Mouse (Mus musculus): ENCODE measurements around the gene Cul7.
A peak's percentile ranks its signal among the peaks of the same experiment; 100 is the strongest.

Gene Cul7

GRCm38 (mm10) chr17:46673850-46674529, 23.9 kb downstream of the Cul7 start, which contains the start of gene Rrp36:
Gene Rrp36 (minus strand): TSS chr17:46674352.
- DNase-seq = peak; percentile 88 to 92

- no peak for DNase-seq
Observed at GRCm38 (mm10) chr17:46674530-46675283, 24.6 kb downstream of the Cul7 start.

- peak in 1 of 2 experiments; percentile 37 for DNase-seq
Observed at GRCm38 (mm10) chr17:46678416-46678815, 28.3 kb downstream of the Cul7 start, which contains the start of gene Mea1. Gene Mea1 (plus strand): TSS chr17:46678793.

- no peak for DNase-seq
Observed at GRCm38 (mm10) chr17:46678911-46679310, 28.8 kb downstream of the Cul7 start.

GRCm38 (mm10) chr17:46679843-46680759, 30.0 kb downstream of the Cul7 start:
- peak in 1 of 2 experiments; percentile 72 for DNase-seq

- peak; percentile 96 to 99 for DNase-seq
Observed at GRCm38 (mm10) chr17:46680760-46681373, 30.7 kb downstream of the Cul7 start, which contains the start of gene Klhdc3. Gene Klhdc3 (minus strand): TSS chr17:46680914.

GRCm38 (mm10) chr17:46681466-46682118, 31.5 kb downstream of the Cul7 start:
- DNase-seq = peak in 1 of 2 experiments; percentile 27

- peak in 1 of 2 experiments; percentile 24 for DNase-seq
Observed at GRCm38 (mm10) chr17:46682654-46683389, 32.7 kb downstream of the Cul7 start.

- no peak for DNase-seq
Observed at GRCm38 (mm10) chr17:46685913-46686312, 35.8 kb downstream of the Cul7 start.

- DNase-seq = no peak
Observed at GRCm38 (mm10) chr17:46690665-46691064, 40.5 kb downstream of the Cul7 start.

- DNase-seq = no peak
Observed at GRCm38 (mm10) chr17:46691390-46691789, 41.3 kb downstream of the Cul7 start.

- DNase-seq = no peak
Observed at GRCm38 (mm10) chr17:46694517-46695063, 44.5 kb downstream of the Cul7 start.

- no peak for DNase-seq
Observed at GRCm38 (mm10) chr17:46698515-46698914, 48.4 kb downstream of the Cul7 start.

- no peak for DNase-seq
Observed at GRCm38 (mm10) chr17:46699245-46699644, 49.1 kb downstream of the Cul7 start.

GRCm38 (mm10) chr17:46699912-46700311, 49.8 kb downstream of the Cul7 start:
- peak; percentile 62 to 77 for DNase-seq

- DNase-seq = no peak
Observed at GRCm38 (mm10) chr17:46701489-46701888, 51.4 kb downstream of the Cul7 start.

- DNase-seq = peak in 1 of 2 experiments; percentile 44
Observed at GRCm38 (mm10) chr17:46702100-46702499, 52.0 kb downstream of the Cul7 start.

- DNase-seq = no peak
Observed at GRCm38 (mm10) chr17:46702506-46702905, 52.4 kb downstream of the Cul7 start.

- peak in 1 of 2 experiments; percentile 44 for DNase-seq
Observed at GRCm38 (mm10) chr17:46703971-46704886, 54.1 kb downstream of the Cul7 start.
